Mouse (Mus musculus) hindbrain, embryonic 14.5 days (tissue): ENCODE data around the gene Afdn. TPM values are rescaled to one million over a fixed set of nuclear protein-coding genes. Genes with fewer than 3 reads are reported as not detected.
A peak's percentile ranks its signal among the peaks of the same experiment; 100 is the strongest.

Source experiments
- ATAC-seq: fragments of 200-750 bp; cut with Nextera tagmentation; 2 replicates; pipeline ENCODE4 v1.8.0; 2017; ENCODE audit warnings: moderate number of reproducible peaks, mild to moderate bottlenecking, moderate TSS enrichment, moderate library complexity; ENCODE audit not compliant: low FRiP score
- DNase-seq: peaks from one replicate; pipeline ENCODE4 v3.0.0-alpha.2; 2015; ENCODE audit warnings: low spot score
- H3K27ac ChIP-seq: fragments of 300-500 bp; sonication (generic); 2 replicates; pipeline ENCODE4 v1.5.1; 2014; ENCODE audit warnings: mild to moderate bottlenecking, moderate library complexity
- H3K27me3 ChIP-seq: fragments of 300-500 bp; sonication (generic); 2 replicates; pipeline ENCODE4 v1.6.1; 2014; ENCODE audit warnings: mild to moderate bottlenecking, low read length, mixed read lengths; ENCODE audit not compliant: control insufficient read depth, insufficient read depth
- H3K36me3 ChIP-seq: fragments of 300-500 bp; sonication (generic); replicated peaks from 2 replicates; pipeline ENCODE4 v1.6.1; 2014; ENCODE audit not compliant: control insufficient read depth, insufficient read depth
- H3K4me1 ChIP-seq: fragments of 300-500 bp; sonication (generic); replicated peaks from 2 replicates; pipeline ENCODE4 v1.6.1; 2014; ENCODE audit warnings: antibody characterized with exemption, low read length, mixed read lengths; ENCODE audit not compliant: control insufficient read depth, insufficient read depth
- H3K4me2 ChIP-seq: fragments of 300-500 bp; sonication (generic); replicated peaks from 2 replicates; pipeline ENCODE4 v1.6.1; 2014; ENCODE audit warnings: mild to moderate bottlenecking, moderate library complexity
- H3K4me3 ChIP-seq: fragments of 300-500 bp; sonication (generic); replicated peaks from 2 replicates; pipeline ENCODE4 v1.5.1; 2014; ENCODE audit warnings: mild to moderate bottlenecking, low read length
- H3K9ac ChIP-seq: fragments of 300-500 bp; sonication (generic); 2 replicates; pipeline ENCODE4 v1.6.1; 2014
- H3K9me3 ChIP-seq: fragments of 300-500 bp; sonication (generic); 2 replicates; pipeline ENCODE4 v1.6.1; 2016; ENCODE audit warnings: low read length; ENCODE audit not compliant: control insufficient read depth
- WGBS: fragments of 180-500 bp; shearing (Covaris S2); extraction: QIAGEN DNeasy Blood & Tissue Kit; methylation state at CpG from one replicate; pipeline ENCODE4 v1.1.7; 2014; 5-methylcytosine and 5-hydroxymethylcytosine counted together
- polyA plus RNA-seq: library from polyadenylated mRNA; unstranded; fragments of >200 nt; fragmentation: Nextera tagmentation; extraction: Ambion mirVana; gene quantifications from 2 replicates; pipeline ENCODE4 v1.2.1, GENCODE M21; 2014

Gene Afdn
- polyA plus RNA-seq, 1 experiment from 2014 or later: 140 TPM

GRCm38 (mm10) chr17:13899241-13899640 lies 138.9 kb downstream of the Afdn start:
- no peak overlapping the region for H3K4me3 ChIP-seq
- H3K27ac ChIP-seq: no peak overlapping the region
- no peaks in the 10 kb centered on the region for H3K4me1 ChIP-seq
- no peak for DNase-seq
- H3K36me3 ChIP-seq: peaks cover 76% of the 10 kb centered on the region
- H3K27me3 ChIP-seq: no peaks in the 10 kb centered on the region
- no peak for ATAC-seq
- 96% methylated on average over 7 of the region's 7 CpGs for WGBS
- H3K9ac ChIP-seq: no peak overlapping the region
- no peaks in the 10 kb centered on the region for H3K9me3 ChIP-seq
- no peak overlapping the region for H3K4me2 ChIP-seq

GRCm38 (mm10) chr17:13903793-13904192 lies 143.5 kb downstream of the Afdn start:
- no peak overlapping the region for H3K4me3 ChIP-seq
- H3K4me2 ChIP-seq: no peak overlapping the region
- no peak for DNase-seq
- H3K36me3 ChIP-seq: peaks cover 67% of the 10 kb centered on the region
- no peak overlapping the region for H3K9ac ChIP-seq
- ATAC-seq: no peak
- no peaks in the 10 kb centered on the region for H3K27me3 ChIP-seq
- H3K9me3 ChIP-seq: no peaks in the 10 kb centered on the region
- no peaks in the 10 kb centered on the region for H3K4me1 ChIP-seq
- 94% methylated on average over 8 of the region's 8 CpGs for WGBS
- H3K27ac ChIP-seq: no peak overlapping the region

GRCm38 (mm10) chr17:13907082-13907481 lies 146.7 kb downstream of the Afdn start:
- Histone ChIP-seq H3K9ac (no peak overlapping the region), H3K36me3 (peaks cover 41% of the 10 kb centered on the region), H3K4me2 (no peak overlapping the region), H3K4me1 (no peaks in the 10 kb centered on the region), H3K9me3 (no peaks in the 10 kb centered on the region), H3K27ac (no peak overlapping the region), H3K27me3 (no peaks in the 10 kb centered on the region), H3K4me3 (no peak overlapping the region)
- no peak for ATAC-seq
- no peak for DNase-seq
- WGBS: 96% methylated on average over 5 of the region's 5 CpGs

GRCm38 (mm10) chr17:13907681-13908080 lies 147.3 kb downstream of the Afdn start:
- Histone ChIP-seq H3K9me3 (no peaks in the 10 kb centered on the region), H3K9ac (no peak overlapping the region), H3K4me1 (no peaks in the 10 kb centered on the region), H3K36me3 (peaks cover 40% of the 10 kb centered on the region), H3K27ac (no peak overlapping the region), H3K4me3 (no peak overlapping the region), H3K4me2 (no peak overlapping the region), H3K27me3 (no peaks in the 10 kb centered on the region)
- WGBS: 89% methylated on average over 1 of the region's 1 CpGs
- DNase-seq (no peak), ATAC-seq (no peak)

- ATAC-seq (no peak), DNase-seq (no peak)
- no peak overlapping the region for H3K9ac ChIP-seq
- H3K4me1 ChIP-seq: no peaks in the 10 kb centered on the region
- no peaks in the 10 kb centered on the region for H3K27me3 ChIP-seq
- H3K4me3 ChIP-seq: no peak overlapping the region
- H3K9me3 ChIP-seq: no peaks in the 10 kb centered on the region
- H3K4me2 ChIP-seq: no peak overlapping the region
- H3K27ac ChIP-seq: no peak overlapping the region
- no peaks in the 10 kb centered on the region for H3K36me3 ChIP-seq
- WGBS: 75% methylated on average over 4 of the region's 4 CpGs
These were observed 153.6 kb downstream of the Afdn start for GRCm38 (mm10) chr17:13913951-13914350.

- Histone ChIP-seq H3K27me3 (no peaks in the 10 kb centered on the region), H3K9ac (no peak overlapping the region), H3K4me3 (no peak overlapping the region), H3K36me3 (no peaks in the 10 kb centered on the region), H3K27ac (no peak overlapping the region), H3K4me2 (no peak overlapping the region), H3K9me3 (no peaks in the 10 kb centered on the region), H3K4me1 (no peaks in the 10 kb centered on the region)
- WGBS: 76% methylated on average over 4 of the region's 4 CpGs
- ATAC-seq (no peak), DNase-seq (no peak)
These were observed 154.2 kb downstream of the Afdn start for GRCm38 (mm10) chr17:13914531-13914930.

- 82% methylated on average over 2 of the region's 2 CpGs for WGBS
- Histone ChIP-seq H3K36me3 (no peaks in the 10 kb centered on the region), H3K4me2 (no peak overlapping the region), H3K9me3 (no peaks in the 10 kb centered on the region), H3K9ac (no peak overlapping the region), H3K27me3 (no peaks in the 10 kb centered on the region), H3K4me1 (no peaks in the 10 kb centered on the region), H3K4me3 (no peak overlapping the region), H3K27ac (no peak overlapping the region)
- ATAC-seq (no peak), DNase-seq (no peak)
These were observed 160.4 kb downstream of the Afdn start for GRCm38 (mm10) chr17:13920771-13921170.

- no peaks in the 10 kb centered on the region for H3K27me3 ChIP-seq
- DNase-seq (peak; percentile 27), ATAC-seq (peak; percentile 67; the same call in 1 of the 2 replicates)
- WGBS: 52% methylated on average over 2 of the region's 2 CpGs
- no peaks in the 10 kb centered on the region for H3K36me3 ChIP-seq
- no peaks in the 10 kb centered on the region for H3K9me3 ChIP-seq
- H3K4me1 ChIP-seq: no peaks in the 10 kb centered on the region
- H3K4me2 ChIP-seq: no peak overlapping the region
- no peak overlapping the region for H3K27ac ChIP-seq
- H3K4me3 ChIP-seq: no peak overlapping the region
- no peak overlapping the region for H3K9ac ChIP-seq
These were observed 163.1 kb downstream of the Afdn start for GRCm38 (mm10) chr17:13923418-13923817.

- Histone ChIP-seq H3K27me3 (no peaks in the 10 kb centered on the region), H3K4me3 (no peak overlapping the region), H3K9ac (no peak overlapping the region), H3K4me1 (no peaks in the 10 kb centered on the region), H3K27ac (no peak overlapping the region), H3K36me3 (no peaks in the 10 kb centered on the region), H3K4me2 (no peak overlapping the region), H3K9me3 (no peaks in the 10 kb centered on the region)
- 93% methylated on average over 2 of the region's 2 CpGs for WGBS
- DNase-seq: no peak
- ATAC-seq: no peak
These were observed 164.2 kb downstream of the Afdn start for GRCm38 (mm10) chr17:13924588-13924987.

GRCm38 (mm10) chr17:13925931-13926330 lies 165.6 kb downstream of the Afdn start:
- Histone ChIP-seq H3K4me1 (no peaks in the 10 kb centered on the region), H3K4me3 (no peak overlapping the region), H3K36me3 (no peaks in the 10 kb centered on the region), H3K27me3 (no peaks in the 10 kb centered on the region), H3K9me3 (no peaks in the 10 kb centered on the region), H3K9ac (no peak overlapping the region), H3K4me2 (no peak overlapping the region), H3K27ac (no peak overlapping the region)
- WGBS: 76% methylated on average over 3 of the region's 3 CpGs
- DNase-seq (no peak), ATAC-seq (no peak)
